Mouse (Mus musculus): ENCODE measurements at regions not wholly inside any gene's neighbourhood (a gene's known extent, or its start where the extent isn't known, plus 50 kb on each side); places are given as distances from the start of the nearest gene placed in this dataset.

GRCm38 (mm10) chr1:183905345-183906142 is 107.6 kb upstream of the Dusp10 start:
- no peaks in the 10 kb centered on the region for H3K4me1 ChIP-seq
- H3K27ac ChIP-seq = no peak overlapping the region
- H3K36me3 ChIP-seq = no peaks in the 10 kb centered on the region
- no peaks in the 10 kb centered on the region for H3K9me3 ChIP-seq
- H3K9ac ChIP-seq = no peak overlapping the region
- H3K4me2 ChIP-seq = no peak overlapping the region
- H3K4me3 ChIP-seq = no peak overlapping the region
- no peaks in the 10 kb centered on the region for H3K27me3 ChIP-seq
- WGBS = 67% methylated on average over 11 of the region's 11 CpGs
- ATAC-seq (ENCODE audit: borderline replicate concordance, extremely low read depth, low FRiP score, low TSS enrichment) = no peak

GRCm38 (mm10) chr1:183917656-183918055 is 95.4 kb upstream of the Dusp10 start:
- H3K4me1 ChIP-seq = no peaks in the 10 kb centered on the region
- no peak overlapping the region for H3K4me2 ChIP-seq
- no peaks in the 10 kb centered on the region for H3K27me3 ChIP-seq
- H3K36me3 ChIP-seq = no peaks in the 10 kb centered on the region
- no peak overlapping the region for H3K9ac ChIP-seq
- H3K4me3 ChIP-seq = no peak overlapping the region
- no peak for ATAC-seq (ENCODE audit: borderline replicate concordance, extremely low read depth, low FRiP score, low TSS enrichment)
- H3K9me3 ChIP-seq = no peaks in the 10 kb centered on the region
- 85% methylated on average over 3 of the region's 3 CpGs for WGBS
- H3K27ac ChIP-seq = no peak overlapping the region

GRCm38 (mm10) chr1:183921262-183921661 is 91.8 kb upstream of the Dusp10 start:
- no peaks in the 10 kb centered on the region for H3K27me3 ChIP-seq
- no peaks in the 10 kb centered on the region for H3K9me3 ChIP-seq
- no peak overlapping the region for H3K27ac ChIP-seq
- H3K9ac ChIP-seq = no peak overlapping the region
- H3K4me3 ChIP-seq = no peak overlapping the region
- H3K36me3 ChIP-seq = no peaks in the 10 kb centered on the region
- no peak for ATAC-seq (ENCODE audit: borderline replicate concordance, extremely low read depth, low FRiP score, low TSS enrichment)
- no peak overlapping the region for H3K4me2 ChIP-seq
- H3K4me1 ChIP-seq = no peaks in the 10 kb centered on the region
- 53% methylated on average over 2 of the region's 2 CpGs for whole genome bisulfite sequencing

- H3K36me3 ChIP-seq = no peaks in the 10 kb centered on the region
- H3K9me3 ChIP-seq = no peaks in the 10 kb centered on the region
- 71% methylated on average over 4 of the region's 4 CpGs for WGBS
- no peak overlapping the region for H3K27ac ChIP-seq
- no peaks in the 10 kb centered on the region for H3K27me3 ChIP-seq
- no peak overlapping the region for H3K4me2 ChIP-seq
- no peak for ATAC-seq (ENCODE audit: borderline replicate concordance, extremely low read depth, low FRiP score, low TSS enrichment)
- no peak overlapping the region for H3K4me3 ChIP-seq
- H3K9ac ChIP-seq = no peak overlapping the region
- no peaks in the 10 kb centered on the region; the same call in 1 of the 2 replicates for H3K4me1 ChIP-seq
These were observed 84.6 kb upstream of the Dusp10 start for GRCm38 (mm10) chr1:183928539-183928938.

- no peak; the same call in 1 of the 2 replicates for ATAC-seq (ENCODE audit: borderline replicate concordance, extremely low read depth, low FRiP score, low TSS enrichment)
- Histone ChIP-seq H3K4me1 (no peaks in the 10 kb centered on the region; the same call in 1 of the 2 replicates), H3K27ac (no peak overlapping the region), H3K9me3 (no peaks in the 10 kb centered on the region), H3K4me2 (no peak overlapping the region), H3K27me3 (no peaks in the 10 kb centered on the region), H3K4me3 (no peak overlapping the region), H3K36me3 (no peaks in the 10 kb centered on the region), H3K9ac (no peak overlapping the region)
- WGBS = 46% methylated on average over 4 of the region's 4 CpGs
These were observed 82.6 kb upstream of the Dusp10 start for GRCm38 (mm10) chr1:183930363-183930982.

- 59% methylated on average over 3 of the region's 3 CpGs for WGBS
- no peak overlapping the region for H3K4me3 ChIP-seq
- H3K36me3 ChIP-seq = no peaks in the 10 kb centered on the region
These were observed 82.0 kb upstream of the Dusp10 start for GRCm38 (mm10) chr1:183931141-183931540.

GRCm38 (mm10) chr1:183933845-183934244 is 79.3 kb upstream of the Dusp10 start:
- H3K27me3 ChIP-seq = no peaks in the 10 kb centered on the region
- no peak overlapping the region for H3K9ac ChIP-seq
- H3K27ac ChIP-seq = no peak overlapping the region
- H3K4me3 ChIP-seq = no peak overlapping the region
- 44% methylated on average over 2 of the region's 2 CpGs for WGBS
- no peak overlapping the region for H3K4me2 ChIP-seq
- H3K36me3 ChIP-seq = no peaks in the 10 kb centered on the region
- no peaks in the 10 kb centered on the region; the same call in 1 of the 2 replicates for H3K4me1 ChIP-seq
- H3K9me3 ChIP-seq = no peaks in the 10 kb centered on the region
- no peak for ATAC-seq (ENCODE audit: borderline replicate concordance, extremely low read depth, low FRiP score, low TSS enrichment)

More at GRCm38 (mm10) chr1:183931141-183931540, 82.0 kb upstream of the Dusp10 start:
- Histone ChIP-seq H3K9ac (no peak overlapping the region), H3K4me2 (no peak overlapping the region), H3K9me3 (no peaks in the 10 kb centered on the region), H3K4me1 (no peaks in the 10 kb centered on the region; the same call in 1 of the 2 replicates), H3K27ac (no peak overlapping the region), H3K27me3 (no peaks in the 10 kb centered on the region)
- ATAC-seq (ENCODE audit: borderline replicate concordance, extremely low read depth, low FRiP score, low TSS enrichment) = no peak

GRCm38 (mm10) chr1:183937166-183937565 is 75.9 kb upstream of the Dusp10 start:
- ATAC-seq (ENCODE audit: borderline replicate concordance, extremely low read depth, low FRiP score, low TSS enrichment) = no peak
- Histone ChIP-seq H3K27ac (no peak overlapping the region), H3K27me3 (no peaks in the 10 kb centered on the region), H3K4me1 (no peaks in the 10 kb centered on the region), H3K9ac (no peak overlapping the region), H3K4me2 (no peak overlapping the region), H3K4me3 (no peak overlapping the region), H3K36me3 (no peaks in the 10 kb centered on the region), H3K9me3 (no peaks in the 10 kb centered on the region)
- 91% methylated on average over 11 of the region's 11 CpGs for WGBS

GRCm38 (mm10) chr1:183938361-183938760 is 74.7 kb upstream of the Dusp10 start:
- no peaks in the 10 kb centered on the region for H3K9me3 ChIP-seq
- 59% methylated on average over 6 of the region's 6 CpGs for WGBS
- H3K4me1 ChIP-seq = no peaks in the 10 kb centered on the region
- no peak overlapping the region for H3K4me2 ChIP-seq
- H3K36me3 ChIP-seq = no peaks in the 10 kb centered on the region
- H3K27ac ChIP-seq = no peak overlapping the region
- no peak overlapping the region for H3K9ac ChIP-seq
- H3K4me3 ChIP-seq = no peak overlapping the region
- H3K27me3 ChIP-seq = no peaks in the 10 kb centered on the region
- no peak for ATAC-seq (ENCODE audit: borderline replicate concordance, extremely low read depth, low FRiP score, low TSS enrichment)

GRCm38 (mm10) chr1:183940706-183941105 is 72.4 kb upstream of the Dusp10 start:
- WGBS = 84% methylated on average over 2 of the region's 2 CpGs
- Histone ChIP-seq H3K4me1 (no peaks in the 10 kb centered on the region), H3K27ac (no peak overlapping the region)

GRCm38 (mm10) chr1:183946241-183946640 is 66.9 kb upstream of the Dusp10 start:
- Histone ChIP-seq H3K4me3 (no peak overlapping the region), H3K9me3 (no peaks in the 10 kb centered on the region), H3K27ac (no peak overlapping the region), H3K36me3 (no peaks in the 10 kb centered on the region), H3K9ac (no peak overlapping the region), H3K27me3 (no peaks in the 10 kb centered on the region), H3K4me2 (no peak overlapping the region), H3K4me1 (0 out of 2 replicates have a peak, but pooled peaks cover 6% of the 10 kb centered on the region)
- no peak for ATAC-seq (ENCODE audit: borderline replicate concordance, extremely low read depth, low FRiP score, low TSS enrichment)
- 87% methylated on average over 8 of the region's 8 CpGs for WGBS

More at GRCm38 (mm10) chr1:183940706-183941105, 72.4 kb upstream of the Dusp10 start:
- no peak for ATAC-seq (ENCODE audit: borderline replicate concordance, extremely low read depth, low FRiP score, low TSS enrichment)
- Histone ChIP-seq H3K9me3 (no peaks in the 10 kb centered on the region), H3K4me2 (no peak overlapping the region), H3K4me3 (no peak overlapping the region), H3K9ac (no peak overlapping the region), H3K27me3 (no peaks in the 10 kb centered on the region), H3K36me3 (no peaks in the 10 kb centered on the region)

- Histone ChIP-seq H3K4me2 (no peak overlapping the region), H3K9ac (no peak overlapping the region), H3K36me3 (no peaks in the 10 kb centered on the region), H3K27me3 (no peaks in the 10 kb centered on the region), H3K4me1 (0 out of 2 replicates have a peak, but pooled peaks cover 6% of the 10 kb centered on the region), H3K27ac (no peak overlapping the region), H3K4me3 (no peak overlapping the region), H3K9me3 (no peaks in the 10 kb centered on the region)
- 39% methylated on average over 5 of the region's 5 CpGs for WGBS
- no peak for ATAC-seq (ENCODE audit: borderline replicate concordance, extremely low read depth, low FRiP score, low TSS enrichment)
These were observed 66.0 kb upstream of the Dusp10 start for GRCm38 (mm10) chr1:183947066-183947465.
